Mouse (Mus musculus) heart, embryonic 12.5 days (tissue): ENCODE data around the gene Smurf1. TPM values are rescaled to one million over a fixed set of nuclear protein-coding genes. Genes with fewer than 3 reads are reported as not detected.
A peak's percentile ranks its signal among the peaks of the same experiment; 100 is the strongest.

ENCODE experiments used
- ATAC-seq: fragments of 200-750 bp; cut with Nextera tagmentation; 2 replicates; pipeline ENCODE4 v1.8.0; 2017; ENCODE audit warnings: moderate TSS enrichment, moderate library complexity; ENCODE audit not compliant: insufficient number of reproducible peaks, low FRiP score
- H3K27ac ChIP-seq: fragments of 300-500 bp; sonication (generic); 2 replicates; pipeline ENCODE4 v1.5.1; 2016; ENCODE audit warnings: mild to moderate bottlenecking, moderate library complexity; ENCODE audit not compliant: poor library complexity, severe bottlenecking
- H3K27me3 ChIP-seq: fragments of 300-500 bp; sonication (generic); replicated peaks from 2 replicates; pipeline ENCODE4 v1.6.1; 2016; ENCODE audit warnings: mild to moderate bottlenecking, moderate library complexity
- H3K36me3 ChIP-seq: fragments of 300-500 bp; sonication (generic); 2 replicates; pipeline ENCODE4 v1.6.1; 2016; ENCODE audit warnings: mild to moderate bottlenecking, moderate library complexity
- H3K4me1 ChIP-seq: fragments of 300-500 bp; sonication (generic); replicated peaks from 2 replicates; pipeline ENCODE4 v1.6.1; 2016; ENCODE audit warnings: mild to moderate bottlenecking
- H3K4me2 ChIP-seq: fragments of 300-500 bp; sonication (generic); 2 replicates; pipeline ENCODE4 v1.6.1; 2016; ENCODE audit warnings: mild to moderate bottlenecking, moderate library complexity
- H3K4me3 ChIP-seq: fragments of 300-500 bp; sonication (generic); 2 replicates; pipeline ENCODE4 v1.5.1; 2016; ENCODE audit warnings: mild to moderate bottlenecking
- H3K9ac ChIP-seq: fragments of 300-500 bp; sonication (generic); 2 replicates; pipeline ENCODE4 v1.6.1; 2016; ENCODE audit warnings: mild to moderate bottlenecking, moderate library complexity
- H3K9me3 ChIP-seq: fragments of 300-500 bp; sonication (generic); replicated peaks from 2 replicates; pipeline ENCODE4 v1.6.1; 2016; ENCODE audit warnings: mild to moderate bottlenecking, moderate library complexity
- WGBS: fragments of 180-500 bp; shearing (Covaris S2); methylation state at CpG from one replicate; pipeline ENCODE4 v1.1.7; 2016; 5-methylcytosine and 5-hydroxymethylcytosine counted together
- polyA plus RNA-seq: library from polyadenylated mRNA; unstranded; fragments of >200 nt; fragmentation: Nextera tagmentation; extraction: Ambion mirVana; gene quantifications from 2 replicates; pipeline ENCODE4 v1.2.1, GENCODE M21; 2016

Gene Smurf1
- 18.7 and 21.6 TPM in 2 replicates for polyA plus RNA-seq

DNA sequence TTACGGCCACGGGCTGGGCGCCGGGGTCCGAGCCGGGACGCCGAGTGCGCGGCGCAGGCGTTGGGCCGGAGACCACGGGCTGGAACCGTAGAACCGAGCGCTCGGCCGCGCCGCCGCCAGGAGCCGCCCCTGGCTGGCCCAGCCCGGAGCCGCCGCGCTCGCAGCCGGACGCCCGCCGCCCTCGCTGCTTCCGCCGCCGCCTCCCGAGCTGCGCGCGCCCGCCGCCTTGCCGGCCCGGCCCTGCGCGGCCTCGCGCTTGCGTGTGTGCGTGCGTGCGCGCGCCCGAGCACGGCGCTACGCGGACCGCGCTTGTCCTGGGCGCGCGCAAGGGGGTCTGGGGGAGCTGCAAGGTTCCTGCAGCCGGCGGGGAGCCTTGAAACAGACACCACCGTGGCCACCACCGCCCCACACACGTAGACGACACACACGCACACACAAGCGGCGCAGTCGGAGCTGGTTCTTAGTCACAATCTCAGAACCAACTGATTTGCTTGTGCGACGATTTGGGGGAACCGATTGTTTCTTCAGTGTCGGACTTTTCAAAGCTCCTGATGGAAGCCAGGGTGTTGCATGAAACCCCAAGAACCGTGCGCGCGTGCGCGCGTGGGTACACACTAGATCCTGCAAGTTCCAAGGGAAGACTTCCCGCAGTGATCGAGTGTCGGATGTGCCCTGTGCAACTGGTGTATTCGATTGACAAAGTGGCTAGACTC lies at the start of gene Smurf1:
TSS of gene Smurf1 (minus strand) at position 209 of the 713 bp plus-strand sequence.
- Histone ChIP-seq H3K27me3 (peaks cover 15% of the 10 kb centered on the region; the same call in 1 of the 2 replicates), H3K9me3 (no peaks in the 10 kb centered on the region), H3K9ac (peak within 1 kb of the TSS; percentile 100), H3K4me1 (peaks cover 35% of the 10 kb centered on the region), H3K4me3 (peak within 1 kb of the TSS; percentile 100), H3K36me3 (no peaks in the 10 kb centered on the region), H3K27ac (peak within 1 kb of the TSS; percentile 95), H3K4me2 (peak within 1 kb of the TSS; percentile 81)
- ATAC-seq: peak; percentile 78
- WGBS: 1% methylated on average over 89 of the region's 89 CpGs

- Histone ChIP-seq H3K4me3 (no peak overlapping the region), H3K27me3 (no peaks in the 10 kb centered on the region), H3K9ac (no peak overlapping the region), H3K9me3 (no peaks in the 10 kb centered on the region), H3K4me2 (no peak overlapping the region), H3K27ac (no peak overlapping the region), H3K4me1 (peaks cover 8% of the 10 kb centered on the region), H3K36me3 (no peaks in the 10 kb centered on the region)
- 80% methylated on average over 1 of the region's 1 CpGs for WGBS
- no peak for ATAC-seq
Observed at GRCm38 (mm10) chr5:145014278-145014677, 48.6 kb upstream of the Smurf1 start.

GRCm38 (mm10) chr5:145008878-145009659 lies 43.4 kb upstream of the Smurf1 start:
- Histone ChIP-seq H3K36me3 (no peaks in the 10 kb centered on the region), H3K4me1 (peaks cover 7% of the 10 kb centered on the region), H3K9me3 (no peaks in the 10 kb centered on the region), H3K4me3 (no peak overlapping the region), H3K9ac (no peak overlapping the region), H3K27me3 (no peaks in the 10 kb centered on the region), H3K27ac (no peak overlapping the region), H3K4me2 (no peak overlapping the region)
- no peak for ATAC-seq
- WGBS: 88% methylated on average over 15 of the region's 15 CpGs

DNA sequence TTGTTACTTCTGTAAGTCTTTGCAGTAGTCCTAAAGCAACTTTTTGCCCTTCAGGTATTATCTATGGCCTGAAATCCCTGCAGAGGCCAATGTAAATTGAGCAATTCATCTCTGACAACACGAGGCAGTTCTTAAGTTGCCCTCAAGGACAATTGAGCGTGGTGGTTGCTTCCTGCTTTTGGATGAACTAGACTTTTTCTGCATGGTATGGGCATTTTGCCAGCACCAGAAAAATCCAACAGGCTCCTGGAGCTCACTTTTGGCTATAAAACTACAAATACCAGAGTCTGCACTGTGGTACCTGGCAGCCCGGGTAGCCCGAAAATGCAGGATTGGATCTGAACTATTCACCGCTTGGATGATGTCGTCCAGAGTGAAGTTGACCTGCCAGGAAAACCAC lies 39.9 kb upstream of the Smurf1 start:
- Histone ChIP-seq H3K4me2 (no peak overlapping the region), H3K27ac (no peak overlapping the region), H3K9me3 (no peaks in the 10 kb centered on the region), H3K4me1 (peaks cover 7% of the 10 kb centered on the region), H3K9ac (no peak overlapping the region), H3K4me3 (no peak overlapping the region), H3K27me3 (no peaks in the 10 kb centered on the region), H3K36me3 (no peaks in the 10 kb centered on the region)
- 80% methylated on average over 6 of the region's 6 CpGs for WGBS
- no peak for ATAC-seq

DNA sequence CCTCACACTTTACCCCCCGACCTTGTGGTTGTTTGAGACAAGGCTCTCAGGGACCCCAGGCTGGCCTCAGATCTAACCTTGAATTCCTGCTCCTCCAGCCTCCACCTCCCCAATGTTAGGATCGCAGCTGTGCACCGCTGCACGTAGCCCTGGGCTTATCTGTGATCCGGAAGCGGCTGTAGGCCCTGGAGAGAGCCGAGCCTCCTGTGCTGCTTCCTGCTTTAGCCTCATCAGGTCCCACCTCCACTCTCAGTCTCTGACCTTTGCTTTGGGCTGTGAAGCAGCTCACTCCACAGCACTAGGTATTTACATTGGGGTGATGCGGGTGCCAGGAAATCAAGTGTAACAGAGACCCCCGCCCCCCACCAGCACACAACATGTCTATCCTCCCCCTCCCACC lies 38.8 kb upstream of the Smurf1 start:
- H3K36me3 ChIP-seq: no peaks in the 10 kb centered on the region
- H3K27me3 ChIP-seq: no peaks in the 10 kb centered on the region
- peak; percentile 66 for ATAC-seq
- H3K9me3 ChIP-seq: no peaks in the 10 kb centered on the region; the same call in 1 of the 2 replicates
- no peak overlapping the region for H3K9ac ChIP-seq
- H3K4me3 ChIP-seq: no peak overlapping the region
- WGBS: 43% methylated on average over 9 of the region's 9 CpGs
- peaks cover 7% of the 10 kb centered on the region for H3K4me1 ChIP-seq
- H3K4me2 ChIP-seq: no peak overlapping the region
- no peak overlapping the region for H3K27ac ChIP-seq

GRCm38 (mm10) chr5:145003362-145003761 lies 37.7 kb upstream of the Smurf1 start:
- Histone ChIP-seq H3K4me2 (no peak overlapping the region), H3K36me3 (no peaks in the 10 kb centered on the region), H3K4me3 (no peak overlapping the region), H3K27me3 (no peaks in the 10 kb centered on the region), H3K9me3 (no peaks in the 10 kb centered on the region; the same call in 1 of the 2 replicates), H3K4me1 (peaks cover 7% of the 10 kb centered on the region), H3K9ac (no peak overlapping the region), H3K27ac (no peak overlapping the region)
- WGBS: 77% methylated on average over 3 of the region's 3 CpGs
- ATAC-seq: no peak

GRCm38 (mm10) chr5:144998491-144998890 lies 32.8 kb upstream of the Smurf1 start:
- Histone ChIP-seq H3K4me2 (no peak overlapping the region), H3K27ac (no peak overlapping the region), H3K9ac (no peak overlapping the region), H3K9me3 (no peaks in the 10 kb centered on the region; the same call in 1 of the 2 replicates), H3K4me3 (no peak overlapping the region), H3K36me3 (no peaks in the 10 kb centered on the region), H3K27me3 (no peaks in the 10 kb centered on the region), H3K4me1 (no peaks in the 10 kb centered on the region)
- no peak for ATAC-seq
- WGBS: 24% methylated on average over 2 of the region's 2 CpGs

GRCm38 (mm10) chr5:144990481-144990880 lies 24.8 kb upstream of the Smurf1 start:
- no peak overlapping the region for H3K4me2 ChIP-seq
- no peak overlapping the region for H3K27ac ChIP-seq
- H3K4me1 ChIP-seq: 0 out of 2 replicates have a peak, but pooled peaks cover 3% of the 10 kb centered on the region
- H3K9me3 ChIP-seq: no peaks in the 10 kb centered on the region
- ATAC-seq: no peak
- H3K4me3 ChIP-seq: no peak overlapping the region
- no peak overlapping the region for H3K9ac ChIP-seq
- WGBS: 65% methylated on average over 5 of the region's 5 CpGs
- H3K27me3 ChIP-seq: no peaks in the 10 kb centered on the region
- H3K36me3 ChIP-seq: no peaks in the 10 kb centered on the region

- no peak overlapping the region for H3K27ac ChIP-seq
- 0 out of 2 replicates have a peak, but pooled peaks cover 3% of the 10 kb centered on the region for H3K4me1 ChIP-seq
- H3K9me3 ChIP-seq: 0 out of 2 replicates have a peak, but pooled peaks cover under 1% of the 10 kb centered on the region
- no peak overlapping the region for H3K9ac ChIP-seq
- 81% methylated on average over 2 of the region's 2 CpGs for WGBS
- H3K4me2 ChIP-seq: no peak overlapping the region
- H3K36me3 ChIP-seq: no peaks in the 10 kb centered on the region
- H3K4me3 ChIP-seq: no peak overlapping the region
- H3K27me3 ChIP-seq: no peaks in the 10 kb centered on the region
- no peak for ATAC-seq
Observed at GRCm38 (mm10) chr5:144990051-144990450, 24.4 kb upstream of the Smurf1 start.

- Histone ChIP-seq H3K9ac (no peak overlapping the region), H3K4me1 (0 out of 2 replicates have a peak, but pooled peaks cover 3% of the 10 kb centered on the region), H3K27ac (no peak overlapping the region), H3K9me3 (peaks cover 8% of the 10 kb centered on the region; the same call in 1 of the 2 replicates), H3K36me3 (no peaks in the 10 kb centered on the region), H3K4me3 (no peak overlapping the region), H3K27me3 (no peaks in the 10 kb centered on the region), H3K4me2 (no peak overlapping the region)
- 88% methylated on average over 4 of the region's 4 CpGs for WGBS
- no peak for ATAC-seq
Observed at GRCm38 (mm10) chr5:144989061-144989405, 23.4 kb upstream of the Smurf1 start.

GRCm38 (mm10) chr5:144988340-144989060 lies 22.9 kb upstream of the Smurf1 start:
- H3K36me3 ChIP-seq: no peaks in the 10 kb centered on the region
- no peak overlapping the region for H3K4me2 ChIP-seq
- no peak overlapping the region for H3K4me3 ChIP-seq
- 45% methylated on average over 9 of the region's 9 CpGs for WGBS
- 0 out of 2 replicates have a peak, but pooled peaks cover 3% of the 10 kb centered on the region for H3K4me1 ChIP-seq
- H3K9me3 ChIP-seq: peaks cover 10% of the 10 kb centered on the region; the same call in 1 of the 2 replicates
- 0 out of 2 replicates have a peak, but pooled peaks have one; percentile 45 for ATAC-seq
- H3K27me3 ChIP-seq: no peaks in the 10 kb centered on the region
- no peak overlapping the region for H3K9ac ChIP-seq
- no peak overlapping the region for H3K27ac ChIP-seq
